Mouse (Mus musculus) gastrocnemius, postnatal 10 days (tissue): ENCODE measurements at regions not wholly inside any gene's neighbourhood (a gene's known extent, or its start where the extent isn't known, plus 50 kb on each side); places are given as distances from the start of the nearest gene placed in this dataset.

ENCODE experiments used
- DNase-seq: peaks from one replicate; pipeline ENCODE4 v3.0.0; 2021; ENCODE audit warnings: mixed read lengths

DNA sequence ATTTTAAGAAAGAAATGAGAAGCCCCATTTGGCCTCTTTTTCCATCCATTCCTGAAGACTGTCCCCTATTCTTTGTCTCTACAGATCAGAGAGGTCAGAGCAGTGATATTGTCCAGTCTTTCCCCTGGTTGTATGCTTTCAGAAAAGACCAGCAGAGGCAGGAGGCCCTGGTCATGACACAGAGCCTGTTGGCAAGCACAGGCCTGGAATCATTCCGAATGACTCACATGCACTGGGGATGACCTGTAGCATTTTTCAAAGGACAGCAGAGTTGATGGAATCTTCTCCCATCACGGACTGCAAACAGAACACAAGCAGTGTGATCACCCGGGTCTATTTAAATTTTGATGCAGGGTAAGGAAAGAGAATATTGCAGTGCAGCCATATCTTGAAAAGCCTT, 50.2 kb upstream of the Nxt1 start:
- peak; percentile 28 for DNase-seq

DNA sequence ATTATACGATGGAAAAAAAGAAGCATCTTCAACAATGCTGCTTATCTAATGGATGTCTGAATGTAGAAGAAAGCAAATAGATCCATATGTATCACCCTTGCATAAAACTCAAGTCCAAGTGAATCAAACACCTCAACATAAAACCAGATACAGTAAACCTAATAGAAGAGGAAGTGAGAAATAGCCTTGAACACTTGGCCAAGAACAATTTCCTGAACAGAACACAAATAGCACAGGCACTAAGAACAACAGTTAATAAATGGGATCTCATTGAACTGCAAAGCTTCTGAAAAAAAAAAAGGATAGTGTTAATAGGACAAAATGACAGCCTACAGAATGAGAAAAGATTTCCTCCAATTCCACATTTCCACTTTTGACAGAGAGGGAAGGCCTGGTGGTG, 60.5 kb upstream of the Nxt1 start:
- DNase-seq, result no peak

DNA sequence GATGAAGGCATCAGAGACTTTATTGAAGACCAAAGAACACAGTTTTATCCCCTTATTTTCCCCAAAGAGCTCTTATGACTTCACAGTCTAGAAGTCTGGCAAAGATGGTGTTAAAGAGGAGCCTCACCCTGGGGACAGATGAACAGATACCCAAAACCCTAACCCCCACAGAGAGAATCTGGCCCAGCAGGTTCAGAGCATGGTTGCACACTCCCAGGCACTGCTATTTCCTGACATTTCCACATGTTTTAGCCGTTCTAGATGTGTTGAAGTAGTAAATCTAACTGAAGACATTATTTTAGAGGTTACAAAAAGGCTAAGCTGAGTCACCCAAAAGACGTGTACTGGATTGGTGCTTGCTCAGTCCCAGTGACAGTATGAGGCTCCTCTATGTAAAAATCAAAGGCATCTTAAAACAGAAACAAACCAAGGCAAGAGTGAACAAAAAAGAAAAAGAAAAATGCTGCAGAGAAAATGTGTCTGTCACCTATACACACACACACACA, 66.9 kb upstream of the Nxt1 start:
- no peak for DNase-seq

DNA sequence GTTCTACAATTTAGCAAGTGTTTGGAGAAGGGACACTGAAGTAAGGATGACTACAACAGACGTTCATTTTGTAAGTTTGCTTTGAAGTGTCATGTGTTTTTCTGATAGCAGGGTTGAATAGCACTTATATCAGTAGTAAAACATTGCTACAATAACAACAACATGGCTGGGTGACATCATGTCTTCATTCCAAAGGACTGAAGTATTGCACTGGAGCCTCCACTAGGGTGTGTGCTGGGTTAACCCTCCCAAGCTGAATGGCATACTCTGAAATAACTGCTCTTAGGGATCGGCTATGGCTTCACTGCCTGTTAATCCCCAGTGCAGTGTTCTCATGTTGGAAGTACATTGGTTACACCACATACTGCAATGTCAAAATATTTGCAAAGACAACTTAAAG, 68.5 kb upstream of the Nxt1 start:
- no peak for DNase-seq

GRCm38 (mm10) chr2:148603315-148603714, 69.1 kb upstream of the Nxt1 start:
- no peak for DNase-seq

- DNase-seq, result no peak
Observed at GRCm38 (mm10) chr2:148599498-148599897, 72.9 kb upstream of the Nxt1 start.

- no peak for DNase-seq
Observed at GRCm38 (mm10) chr2:148596966-148597365, 75.4 kb upstream of the Nxt1 start.

DNA sequence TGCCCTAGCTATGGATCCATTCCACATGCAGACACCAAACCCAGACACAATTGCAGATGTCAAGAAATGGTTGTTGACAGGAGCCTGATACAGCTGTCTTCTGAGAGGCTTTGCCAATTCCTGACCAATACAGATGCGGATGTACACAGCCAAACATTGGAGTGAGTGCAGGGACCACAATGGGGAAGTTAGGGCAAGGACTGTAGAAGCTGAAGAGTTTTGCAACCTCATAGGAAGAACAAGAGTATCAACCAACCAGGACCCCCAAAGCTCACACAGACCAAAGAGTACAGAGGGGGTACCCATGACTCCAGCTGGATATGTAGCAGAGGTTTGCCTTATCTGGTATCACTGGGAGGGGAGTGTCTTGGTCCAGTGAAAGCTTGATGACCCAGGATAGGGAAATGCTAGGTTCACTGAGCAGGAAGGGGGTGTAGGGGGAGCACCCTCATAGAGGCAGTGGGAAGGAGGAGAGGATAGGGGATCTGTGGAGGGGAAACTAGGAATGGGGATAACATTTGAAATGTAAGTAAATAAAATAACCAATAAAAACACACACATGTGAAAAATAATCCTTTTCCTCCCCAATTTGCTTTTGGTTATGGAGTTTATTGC, 86.6 kb upstream of the Nxt1 start:
- no peak for DNase-seq

DNA sequence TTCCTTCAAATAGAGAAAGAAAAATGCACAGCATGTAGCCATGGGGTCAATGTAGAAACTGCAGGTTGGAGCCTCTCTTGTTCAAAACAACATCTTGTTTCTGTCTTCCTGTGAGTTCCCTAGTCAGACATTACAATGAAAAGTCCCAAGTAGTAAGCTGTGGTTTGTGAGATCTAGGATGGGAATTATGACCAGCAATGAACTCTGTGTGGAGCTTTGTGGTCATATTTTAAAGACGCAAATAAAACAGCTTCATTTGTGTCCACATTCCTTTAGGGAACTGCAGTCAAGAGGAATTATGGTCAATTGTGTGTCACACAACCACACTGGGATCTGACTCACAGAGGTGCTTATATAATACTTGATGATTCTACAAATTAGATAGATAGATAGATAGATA, 90.2 kb upstream of the Nxt1 start:
- no peak for DNase-seq

DNA sequence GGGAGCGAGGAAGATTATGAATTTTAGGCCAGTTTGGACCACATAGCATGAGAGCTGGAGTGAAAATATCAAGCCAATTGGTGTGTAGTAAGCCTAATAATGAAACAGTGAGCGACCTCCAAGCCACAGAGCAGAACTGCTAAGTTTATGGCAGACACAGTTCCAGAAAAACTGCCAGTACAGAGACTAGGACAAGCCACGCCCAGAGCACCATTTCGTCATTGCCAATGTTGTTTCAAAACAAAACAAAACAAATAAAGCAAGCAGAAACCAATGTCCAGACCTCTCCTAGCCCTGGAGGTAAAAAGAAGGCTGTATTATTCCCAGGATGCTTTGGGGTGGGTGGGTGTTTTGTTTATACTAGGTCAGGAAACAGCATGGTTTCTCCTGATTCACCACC, 90.7 kb upstream of the Nxt1 start:
- no peak for DNase-seq

- peak; percentile 16 for DNase-seq
Observed at GRCm38 (mm10) chr2:148580286-148580966, 92.0 kb upstream of the Nxt1 start.

GRCm38 (mm10) chr2:148579564-148579963, 92.8 kb upstream of the Nxt1 start:
- DNase-seq, result no peak

DNA sequence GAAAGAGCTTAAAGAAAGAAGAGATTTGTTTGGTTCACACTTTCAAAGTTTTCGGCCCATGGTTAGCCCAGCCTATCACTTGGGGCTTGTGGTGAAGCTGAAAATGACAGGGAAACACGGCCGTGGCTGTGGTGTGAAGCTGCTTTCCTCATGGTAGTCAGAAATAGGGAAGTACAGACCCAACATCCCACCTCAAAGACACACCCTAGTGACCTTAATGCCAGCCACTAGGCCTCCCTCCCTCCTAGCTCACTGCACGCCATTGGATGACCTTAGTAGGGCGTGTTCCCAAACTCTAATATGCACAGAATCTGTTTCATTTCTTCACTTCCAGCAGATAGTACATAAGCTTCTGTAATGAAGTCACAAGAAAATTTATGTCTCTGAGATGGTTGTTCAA, 93.4 kb upstream of the Nxt1 start:
- DNase-seq, result no peak

GRCm38 (mm10) chr2:148578176-148578575, 94.2 kb upstream of the Nxt1 start:
- DNase-seq, result no peak

DNA sequence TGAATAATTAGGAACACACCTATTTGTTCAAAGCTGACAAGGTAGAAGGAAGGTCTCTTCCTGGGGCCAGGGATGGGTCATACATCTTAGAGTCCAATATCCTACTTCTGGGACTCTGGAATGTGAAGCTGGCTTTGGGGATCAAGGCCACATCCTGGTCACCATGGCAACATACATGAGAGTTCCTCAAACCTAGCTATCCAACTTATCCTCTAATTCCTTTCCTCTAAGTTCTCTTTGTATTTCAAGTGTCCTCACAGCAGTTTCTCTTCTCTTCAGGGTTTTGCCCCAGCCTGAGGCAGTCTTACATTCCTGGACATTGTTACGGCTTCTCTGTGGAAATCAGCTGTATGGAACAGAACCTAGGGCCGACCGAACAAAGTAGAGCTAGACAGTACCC, 97.0 kb upstream of the Nxt1 start:
- no peak for DNase-seq

DNA sequence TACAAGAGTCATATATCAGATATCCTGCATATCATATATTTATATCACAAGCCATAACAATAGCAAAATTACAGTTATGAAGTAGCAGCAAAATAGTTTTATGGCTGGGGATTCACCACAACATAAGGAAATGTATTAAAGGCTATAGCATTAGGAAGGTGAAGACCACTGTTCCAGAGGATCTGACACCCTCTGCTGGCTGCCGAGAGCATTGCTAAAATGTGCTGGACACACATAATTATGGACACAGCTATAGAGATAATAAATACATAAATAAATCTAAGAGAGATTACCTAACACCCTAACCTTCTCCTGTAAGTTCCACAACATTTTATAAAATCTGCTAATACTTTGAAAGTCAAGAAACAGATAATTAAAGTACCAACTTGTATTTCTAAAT, 100.2 kb upstream of the Nxt1 start:
- peak; percentile 68 for DNase-seq

- no peak for DNase-seq
Observed at GRCm38 (mm10) chr2:148571616-148572015, 100.8 kb upstream of the Nxt1 start.

DNA sequence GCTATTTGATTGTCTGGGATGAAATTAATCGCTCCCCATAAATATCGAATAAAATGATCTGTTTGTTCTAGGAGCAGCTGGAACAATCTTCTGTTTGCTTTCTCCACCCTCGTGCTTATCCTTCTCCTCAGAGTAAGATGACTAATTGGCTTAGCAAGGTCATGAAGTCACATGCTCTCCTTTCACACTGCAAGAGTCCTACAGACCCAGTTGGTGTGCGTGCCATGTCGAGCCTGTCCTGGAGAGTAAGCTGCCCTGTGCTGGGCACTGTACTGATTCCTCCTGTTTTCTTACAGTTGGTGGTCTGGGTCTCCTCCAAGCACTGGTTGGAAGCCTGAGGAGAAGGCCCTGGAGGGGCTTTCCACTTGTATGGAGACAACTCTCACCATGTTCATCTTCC, 101.4 kb upstream of the Nxt1 start:
- no peak for DNase-seq

DNA sequence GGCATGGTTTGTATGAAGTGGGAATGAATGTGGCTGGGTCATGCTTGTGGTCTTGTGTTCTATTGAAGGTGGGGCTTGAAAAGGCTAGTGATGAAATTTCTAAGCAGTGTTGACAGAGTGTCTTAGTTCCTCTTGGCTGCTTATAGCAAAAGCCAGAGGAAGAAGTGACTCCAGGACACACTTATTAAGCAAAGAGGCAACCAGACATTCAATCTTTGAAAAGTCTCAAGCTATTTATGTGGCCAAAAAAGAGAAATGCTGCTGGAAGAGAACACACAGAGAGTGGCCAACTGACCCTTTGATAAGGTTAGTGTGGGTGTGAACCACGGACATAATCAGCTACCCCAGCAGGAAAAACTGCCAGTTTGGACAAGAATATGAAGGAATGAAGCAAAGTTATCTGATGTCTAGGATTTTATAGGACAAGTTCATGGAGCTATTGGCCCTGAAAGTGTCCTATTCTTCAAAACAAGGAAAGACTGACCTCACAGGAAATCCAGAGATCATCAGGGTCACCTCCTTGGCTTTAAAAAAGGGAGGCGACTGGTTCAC, 104.4 kb upstream of the Nxt1 start:
- DNase-seq, result no peak

GRCm38 (mm10) chr2:148563390-148563789, 109.0 kb upstream of the Nxt1 start:
- no peak for DNase-seq

DNA sequence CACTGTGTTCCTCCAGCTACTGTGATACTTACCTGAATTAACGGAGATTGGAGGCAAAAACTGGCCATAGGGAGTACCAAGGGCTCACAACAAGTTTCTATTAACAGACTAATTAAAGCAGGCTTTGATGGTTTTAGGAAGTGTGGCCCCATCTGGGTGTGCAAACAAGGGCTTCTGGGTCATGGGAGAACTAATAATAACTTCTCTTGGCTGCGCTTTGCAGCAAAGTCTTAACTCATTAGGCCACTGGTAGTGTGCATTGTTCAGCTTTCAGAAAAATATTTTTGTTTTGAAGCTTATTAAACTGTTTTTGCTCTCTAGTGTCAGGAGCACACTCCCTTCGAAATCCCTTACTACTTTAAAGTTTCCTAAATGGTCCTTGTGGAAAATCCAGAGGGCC, 110.4 kb upstream of the Nxt1 start:
- DNase-seq, result no peak

DNA sequence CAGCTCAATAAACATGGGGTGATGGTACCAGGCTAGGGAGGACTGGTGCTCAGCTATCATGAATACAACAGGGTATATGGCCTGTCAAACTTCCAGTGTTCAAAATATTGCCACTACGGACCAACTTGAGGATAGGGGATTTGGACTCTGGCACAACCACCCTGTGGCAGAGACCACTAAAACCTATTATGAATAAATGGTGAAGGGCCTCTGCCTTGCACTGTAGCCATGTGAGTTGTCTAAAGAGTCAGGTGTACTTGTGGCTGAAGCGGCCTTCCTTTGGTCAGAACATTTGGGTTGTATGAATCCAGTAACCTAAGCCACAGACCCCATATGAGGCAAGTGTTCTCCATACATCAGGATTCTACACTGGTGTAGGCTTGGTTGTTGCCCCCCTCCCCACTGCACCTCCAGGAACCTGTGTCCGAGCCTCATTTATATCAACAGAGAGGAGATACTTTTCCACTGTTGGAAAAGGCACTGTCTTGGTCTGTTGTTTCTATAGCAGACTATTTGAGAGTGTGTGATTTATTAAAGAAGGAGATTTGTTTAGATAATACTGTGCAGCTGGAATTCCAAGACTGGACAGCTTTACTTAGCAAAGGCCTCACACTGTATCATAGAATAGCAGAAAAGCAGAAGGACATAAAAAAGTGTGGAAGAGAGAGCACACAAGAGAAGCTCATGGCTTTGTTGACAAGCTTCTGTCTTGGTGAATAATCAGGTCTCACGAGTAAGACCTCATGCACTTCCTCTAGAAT, 112.2 kb upstream of the Nxt1 start:
- DNase-seq, result no peak

DNA sequence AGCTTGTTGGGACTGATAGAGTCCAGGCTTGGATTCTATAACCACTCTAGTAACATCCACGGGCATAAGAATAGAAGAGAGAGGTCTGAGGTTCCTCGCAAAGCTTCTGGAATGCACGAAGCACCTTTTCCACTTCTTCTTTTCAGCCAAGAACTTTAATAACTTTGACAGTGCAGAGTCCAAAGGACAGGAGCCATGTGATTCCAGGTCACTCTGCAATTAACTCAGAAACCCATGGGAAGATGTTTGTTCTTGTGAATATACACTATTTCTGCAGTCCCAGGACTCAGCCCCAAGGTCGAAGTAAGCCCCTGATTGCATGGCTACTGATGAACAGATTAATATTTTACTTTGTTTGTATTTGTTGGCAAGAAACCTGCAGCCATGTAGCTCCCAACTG, 113.0 kb upstream of the Nxt1 start:
- DNase-seq, result no peak
